Mouse (Mus musculus) limb, embryonic 10.5 days (tissue): ENCODE results near the gene Lhpp. TPM values are rescaled to one million over a fixed set of nuclear protein-coding genes. Genes with fewer than 3 reads are reported as not detected.

Experiments used
- DNase-seq: peaks from one replicate; pipeline ENCODE4 v3.0.0-alpha.2; 2017; ENCODE audit warnings: low spot score
- H3K27ac ChIP-seq: fragments of 300-500 bp; sonication (generic); 2 replicates; pipeline ENCODE4 v1.5.1; 2016; ENCODE audit warnings: mild to moderate bottlenecking
- H3K27me3 ChIP-seq: fragments of 300-500 bp; sonication (generic); 2 replicates; pipeline ENCODE4 v1.6.1; 2016; ENCODE audit warnings: low read depth, mild to moderate bottlenecking; ENCODE audit not compliant: poor library complexity, severe bottlenecking
- H3K36me3 ChIP-seq: fragments of 300-500 bp; sonication (generic); 2 replicates; pipeline ENCODE4 v1.6.1; 2016; ENCODE audit warnings: mild to moderate bottlenecking, moderate library complexity
- H3K4me1 ChIP-seq: fragments of 300-500 bp; sonication (generic); 2 replicates; pipeline ENCODE4 v1.6.1; 2016
- H3K4me3 ChIP-seq: fragments of 300-500 bp; sonication (generic); 2 replicates; pipeline ENCODE4 v1.5.1; 2016; ENCODE audit warnings: mild to moderate bottlenecking, moderate library complexity
- H3K9me3 ChIP-seq: fragments of 300-500 bp; sonication (generic); replicated peaks from 2 replicates; pipeline ENCODE4 v1.6.1; 2016; ENCODE audit warnings: mild to moderate bottlenecking
- WGBS: fragments of 180-500 bp; shearing (Covaris S2); methylation state at CpG from one replicate; pipeline ENCODE4 v1.1.7; 2016; 5-methylcytosine and 5-hydroxymethylcytosine counted together
- polyA plus RNA-seq: library from polyadenylated mRNA; unstranded; fragments of >200 nt; fragmentation: Nextera tagmentation; extraction: Ambion mirVana; gene quantifications from 2 replicates; pipeline ENCODE4 v1.2.1, GENCODE M21; 2016

Lhpp gene
- polyA plus RNA-seq, 1 experiment from 2014 or later: 20.1 TPM

DNA sequence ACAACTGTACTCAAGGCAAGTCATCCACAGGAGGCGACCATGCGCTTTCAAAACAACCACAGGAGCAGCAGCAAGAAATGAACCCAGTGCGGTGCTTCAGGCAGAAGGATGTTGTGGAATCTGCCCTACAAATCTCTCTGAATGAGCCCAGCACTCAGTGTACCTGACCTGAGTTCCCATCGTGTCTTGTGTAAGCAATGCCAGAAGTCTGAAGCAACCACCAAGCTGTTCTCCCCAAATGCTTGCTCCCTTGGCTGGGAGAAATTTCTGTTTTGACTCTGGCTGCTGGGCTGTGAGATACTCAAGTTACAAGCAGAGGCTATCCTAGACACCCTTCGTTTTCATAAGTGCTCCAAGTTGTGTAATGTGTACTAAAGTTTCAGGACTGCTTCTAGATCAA is 4.7 kb upstream of the Lhpp start:
- peaks cover 70% of the 10 kb centered on the region for H3K27me3 ChIP-seq

DNA sequence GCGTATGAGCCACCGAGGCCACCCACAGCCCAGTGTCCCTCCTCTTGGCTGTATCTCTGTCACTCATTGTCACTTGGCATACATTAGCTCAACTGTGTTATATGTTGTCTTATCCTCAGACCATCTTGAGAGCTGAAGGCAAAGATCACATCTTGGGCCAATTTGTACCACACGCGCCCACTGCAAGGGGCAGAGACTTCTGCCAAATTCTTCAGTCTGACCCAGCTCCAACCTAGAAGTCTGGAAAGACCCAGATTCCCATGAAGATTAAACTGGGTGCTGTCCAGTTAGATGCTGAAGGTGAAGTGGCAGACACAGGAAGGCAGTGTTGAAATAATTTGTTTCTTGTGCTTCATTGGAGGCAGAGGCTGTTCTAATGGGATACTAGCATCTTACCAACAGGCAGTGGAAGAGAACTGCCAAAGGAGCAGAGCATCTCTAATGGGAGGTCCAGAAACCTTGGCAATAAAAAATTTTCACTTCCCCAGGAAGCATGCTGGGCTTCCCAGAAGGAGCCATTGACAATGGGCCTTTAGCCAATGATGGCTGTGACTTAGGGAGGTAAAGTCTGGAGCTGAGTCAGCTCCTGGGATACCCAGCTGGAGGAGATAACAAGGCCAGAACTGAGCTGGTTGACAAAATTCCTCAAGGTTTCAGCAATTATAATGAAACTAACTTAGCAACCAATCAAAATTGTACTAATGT is 2.0 kb upstream of the Lhpp start:
- no peaks in the 10 kb centered on the region for H3K36me3 ChIP-seq
- WGBS: 94% methylated on average over 4 of the region's 4 CpGs
- peaks cover 42% of the 10 kb centered on the region; the same call in 1 of the 2 replicates for H3K27me3 ChIP-seq

More for the DNA sequence above, 4.7 kb upstream of the Lhpp start:
- Histone ChIP-seq H3K4me1 (peaks cover 11% of the 10 kb centered on the region), H3K9me3 (no peaks in the 10 kb centered on the region), H3K4me3 (no peak overlapping the region), H3K36me3 (no peaks in the 10 kb centered on the region), H3K27ac (no peak overlapping the region)
- WGBS: 63% methylated on average over 5 of the region's 5 CpGs
- DNase-seq: no peak

GRCm38 (mm10) chr7:132611530-132611929 is 1.1 kb downstream of the Lhpp start:
- Histone ChIP-seq H3K27ac (no peak overlapping the region), H3K27me3 (0 out of 2 replicates have a peak, but pooled peaks cover 16% of the 10 kb centered on the region), H3K9me3 (no peaks in the 10 kb centered on the region), H3K36me3 (no peaks in the 10 kb centered on the region), H3K4me1 (peaks cover 48% of the 10 kb centered on the region), H3K4me3 (no peak overlapping the region)
- no peak for DNase-seq
- 96% methylated on average over 8 of the region's 8 CpGs for WGBS

More for the DNA sequence above, 2.0 kb upstream of the Lhpp start:
- peaks cover 23% of the 10 kb centered on the region for H3K4me1 ChIP-seq
- H3K27ac ChIP-seq: no peak overlapping the region
- no peak overlapping the region for H3K4me3 ChIP-seq
- no peaks in the 10 kb centered on the region for H3K9me3 ChIP-seq
- DNase-seq: no peak

DNA sequence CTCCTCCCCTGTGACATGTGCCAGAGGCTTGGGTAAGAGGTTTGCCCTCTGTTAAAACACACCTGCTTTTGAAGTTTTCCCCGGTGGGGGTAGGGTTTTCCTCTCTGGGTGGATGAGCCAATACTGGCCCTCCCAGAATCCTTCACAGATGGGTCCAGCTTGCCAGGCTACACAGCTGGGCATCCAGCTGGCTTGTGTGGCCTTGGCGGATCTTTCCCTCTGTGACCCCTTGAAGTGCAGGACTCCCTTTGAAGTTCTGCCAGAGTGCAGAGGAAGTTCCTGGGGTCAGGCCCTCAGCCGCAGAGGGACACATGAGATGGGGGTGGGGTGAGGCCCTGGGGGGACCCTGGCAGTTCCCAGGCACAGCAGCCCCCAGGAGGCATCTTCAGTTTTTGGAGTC is 4.9 kb downstream of the Lhpp start:
- no peak overlapping the region for H3K4me3 ChIP-seq
- no peaks in the 10 kb centered on the region for H3K27me3 ChIP-seq
- 6% methylated on average over 3 of the region's 3 CpGs for WGBS
- no peaks in the 10 kb centered on the region for H3K36me3 ChIP-seq
- H3K27ac ChIP-seq: peak overlapping the region; percentile 38; the same call in 1 of the 2 replicates
- H3K4me1 ChIP-seq: peaks cover 53% of the 10 kb centered on the region
- H3K9me3 ChIP-seq: no peaks in the 10 kb centered on the region
- DNase-seq: peak; percentile 41

- peak; percentile 42 for DNase-seq
- no peak overlapping the region for H3K4me3 ChIP-seq
- H3K36me3 ChIP-seq: no peaks in the 10 kb centered on the region
- 7% methylated on average over 6 of the region's 6 CpGs for WGBS
- H3K9me3 ChIP-seq: no peaks in the 10 kb centered on the region
- peak overlapping the region; percentile 28; the same call in 1 of the 2 replicates for H3K27ac ChIP-seq
- H3K4me1 ChIP-seq: peaks cover 45% of the 10 kb centered on the region
- no peaks in the 10 kb centered on the region for H3K27me3 ChIP-seq
Observed at GRCm38 (mm10) chr7:132616391-132616790, 6.0 kb downstream of the Lhpp start.

DNA sequence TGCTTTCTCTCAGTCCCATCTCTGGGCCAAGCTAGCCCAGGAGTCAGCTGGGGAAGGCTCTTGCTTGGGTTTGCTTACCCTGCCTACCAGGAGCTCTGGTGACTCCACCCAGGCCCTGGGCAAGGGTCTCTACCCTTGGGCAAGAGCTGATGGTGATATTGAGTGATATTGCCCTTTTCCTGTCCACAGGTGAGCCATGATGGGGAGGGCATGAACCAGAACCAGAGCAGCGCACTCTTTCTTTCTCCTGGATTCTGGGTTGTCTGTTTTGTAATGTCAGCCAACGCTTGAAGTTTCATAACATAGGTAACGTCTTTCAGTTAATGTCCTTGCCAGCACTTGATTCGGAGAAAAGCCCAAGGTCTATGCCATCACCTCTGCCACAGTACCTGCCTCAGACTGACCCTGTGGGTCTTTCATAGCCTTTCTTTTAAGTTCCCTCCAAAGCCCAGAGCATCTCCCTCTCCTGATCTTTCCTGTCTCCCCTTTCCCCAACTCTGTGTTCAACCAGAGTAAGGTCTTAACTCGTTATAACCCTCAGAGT is 6.7 kb downstream of the Lhpp start:
- no peak overlapping the region for H3K27ac ChIP-seq
- no peak overlapping the region for H3K4me3 ChIP-seq
- peaks cover 43% of the 10 kb centered on the region for H3K4me1 ChIP-seq
- DNase-seq: no peak
- WGBS: 86% methylated on average over 5 of the region's 5 CpGs
- H3K9me3 ChIP-seq: no peaks in the 10 kb centered on the region
- no peaks in the 10 kb centered on the region for H3K27me3 ChIP-seq
- H3K36me3 ChIP-seq: no peaks in the 10 kb centered on the region

DNA sequence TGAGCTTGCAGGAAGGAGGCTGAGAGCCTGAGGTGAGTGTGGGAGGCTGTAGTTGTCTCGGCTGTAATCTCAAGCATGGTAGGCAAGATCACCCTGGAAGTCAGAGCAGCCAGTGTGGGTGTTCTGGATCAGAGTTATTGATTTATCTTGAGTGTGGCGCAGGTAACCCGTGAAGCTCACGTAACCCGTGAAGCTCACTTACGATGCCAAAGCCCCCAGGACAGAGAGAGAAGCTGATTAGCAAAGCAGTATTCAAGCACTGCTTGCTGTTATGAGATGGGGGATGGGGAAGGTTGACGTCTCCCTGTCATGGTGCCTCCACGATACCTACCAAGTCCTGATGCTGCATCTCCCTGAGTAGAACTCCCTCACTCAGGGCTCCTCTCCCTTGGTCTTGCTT is 9.1 kb downstream of the Lhpp start:
- H3K36me3 ChIP-seq: no peaks in the 10 kb centered on the region
- H3K27ac ChIP-seq: no peak overlapping the region
- no peaks in the 10 kb centered on the region for H3K27me3 ChIP-seq
- H3K4me1 ChIP-seq: peaks cover 29% of the 10 kb centered on the region
- 89% methylated on average over 8 of the region's 8 CpGs for WGBS
- no peaks in the 10 kb centered on the region for H3K9me3 ChIP-seq
- no peak overlapping the region for H3K4me3 ChIP-seq
- DNase-seq: no peak

GRCm38 (mm10) chr7:132619975-132620918 is 9.8 kb downstream of the Lhpp start:
- Histone ChIP-seq H3K9me3 (no peaks in the 10 kb centered on the region), H3K36me3 (no peaks in the 10 kb centered on the region), H3K27ac (no peak overlapping the region), H3K4me1 (peaks cover 22% of the 10 kb centered on the region), H3K27me3 (no peaks in the 10 kb centered on the region), H3K4me3 (no peak overlapping the region)
- WGBS: 90% methylated on average over 15 of the region's 15 CpGs
- DNase-seq: no peak

- Histone ChIP-seq H3K4me3 (no peak overlapping the region), H3K36me3 (no peaks in the 10 kb centered on the region), H3K27me3 (no peaks in the 10 kb centered on the region), H3K9me3 (no peaks in the 10 kb centered on the region), H3K4me1 (no peaks in the 10 kb centered on the region), H3K27ac (no peak overlapping the region)
- WGBS: 77% methylated on average over 10 of the region's 10 CpGs
- DNase-seq: no peak
Observed at GRCm38 (mm10) chr7:132624161-132624560, 13.7 kb downstream of the Lhpp start.

DNA sequence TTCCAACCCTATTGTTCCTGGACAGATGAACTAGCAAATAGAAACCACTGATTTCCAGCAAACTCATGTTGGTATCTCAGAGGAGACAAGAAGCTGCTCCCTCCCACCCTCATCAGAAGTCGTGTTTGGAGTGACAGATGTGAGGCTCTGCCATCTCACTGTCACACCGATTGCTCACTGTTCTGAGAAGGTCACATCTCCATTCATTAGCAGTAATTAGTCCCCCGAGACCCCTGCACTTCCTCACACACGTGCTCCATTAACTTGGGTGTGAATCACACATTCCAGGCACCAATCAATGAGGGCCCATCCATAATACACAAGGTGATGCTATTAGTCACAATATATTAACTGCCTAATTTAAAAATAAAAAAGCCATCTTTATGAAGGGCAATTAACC is 15.7 kb downstream of the Lhpp start:
- no peak for DNase-seq
- WGBS: 37% methylated on average over 4 of the region's 4 CpGs
- H3K4me1 ChIP-seq: peaks cover 5% of the 10 kb centered on the region; the same call in 1 of the 2 replicates
- H3K27me3 ChIP-seq: no peaks in the 10 kb centered on the region
- no peak overlapping the region for H3K4me3 ChIP-seq
- H3K27ac ChIP-seq: no peak overlapping the region
- H3K9me3 ChIP-seq: no peaks in the 10 kb centered on the region
- H3K36me3 ChIP-seq: no peaks in the 10 kb centered on the region

DNA sequence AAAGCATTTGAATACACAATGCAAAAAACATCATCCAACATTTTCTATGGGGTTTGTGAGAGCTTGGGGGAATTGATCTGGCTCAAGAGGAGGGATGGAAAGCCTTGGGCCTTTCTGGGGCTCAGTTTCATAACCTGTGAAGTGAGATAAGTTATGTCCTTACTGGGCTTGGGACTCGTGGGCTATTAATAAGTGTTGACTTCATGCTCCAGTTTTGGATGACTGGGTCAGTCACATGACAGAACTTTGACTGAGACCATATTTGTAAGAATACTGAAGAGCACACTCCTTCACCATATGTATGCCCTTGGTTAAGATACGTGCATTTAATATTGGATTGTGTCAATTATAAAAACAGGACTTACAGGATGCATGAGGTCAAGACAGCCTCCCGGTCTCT is 17.0 kb downstream of the Lhpp start:
- no peak overlapping the region for H3K27ac ChIP-seq
- WGBS: 92% methylated on average over 3 of the region's 3 CpGs

GRCm38 (mm10) chr7:132631313-132631712 is 20.9 kb downstream of the Lhpp start:
- no peak for DNase-seq
- Histone ChIP-seq H3K27ac (no peak overlapping the region), H3K4me1 (peaks cover 5% of the 10 kb centered on the region; the same call in 1 of the 2 replicates), H3K4me3 (no peak overlapping the region), H3K36me3 (no peaks in the 10 kb centered on the region), H3K27me3 (0 out of 2 replicates have a peak, but pooled peaks cover 4% of the 10 kb centered on the region), H3K9me3 (no peaks in the 10 kb centered on the region)
- 91% methylated on average over 11 of the region's 11 CpGs for whole genome bisulfite sequencing

More for the DNA sequence above, 17.0 kb downstream of the Lhpp start:
- no peaks in the 10 kb centered on the region for H3K27me3 ChIP-seq
- no peaks in the 10 kb centered on the region for H3K36me3 ChIP-seq
- no peak for DNase-seq
- peaks cover 5% of the 10 kb centered on the region; the same call in 1 of the 2 replicates for H3K4me1 ChIP-seq
- no peak overlapping the region for H3K4me3 ChIP-seq
- H3K9me3 ChIP-seq: no peaks in the 10 kb centered on the region
